Mouse (Mus musculus): ENCODE measurements at regions not wholly inside any gene's neighbourhood (a gene's known extent, or its start where the extent isn't known, plus 50 kb on each side); places are given as distances from the start of the nearest gene placed in this dataset.

DNA sequence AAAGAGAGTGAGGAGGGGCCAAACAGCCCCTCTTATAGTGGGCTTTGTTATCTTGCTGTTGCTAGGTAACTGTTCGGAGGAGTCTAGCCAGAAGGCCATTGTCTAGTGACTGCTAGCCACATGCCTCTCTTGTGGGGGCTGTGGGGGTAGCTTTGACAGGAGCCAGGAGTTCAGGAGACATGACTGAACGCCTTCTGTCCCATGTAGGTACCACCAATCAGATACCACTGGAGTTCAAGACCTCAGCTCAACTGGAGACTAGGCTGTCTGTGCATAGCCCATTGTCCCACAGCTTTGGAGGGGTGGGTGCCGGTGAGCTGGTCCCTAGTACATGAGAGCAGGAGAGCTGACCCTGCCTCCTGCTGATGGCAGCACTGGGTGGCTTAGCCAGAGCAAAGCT, 82.4 kb upstream of the Unc93a2 start:
- H3K27me3 ChIP-seq (ENCODE audit: control insufficient read depth, insufficient read depth, low read length) = no peaks in the 10 kb centered on the region
- no peak overlapping the region for H3K4me3 ChIP-seq (replicated peaks; ENCODE audit: insufficient read depth, low read depth, low read length)
- 52% methylated on average over 3 of the region's 3 CpGs for WGBS
- no peak overlapping the region for H3K27ac ChIP-seq (ENCODE audit: insufficient read depth, low read length)
- no peak for DNase-seq
- no peaks in the 10 kb centered on the region for H3K4me1 ChIP-seq (ENCODE audit: control insufficient read depth, insufficient read depth, low read length)
- no peak for TF ChIP-seq CTCF (IDR thresholded peaks at IDR 0.05; ENCODE audit: borderline replicate concordance, insufficient read depth, low read depth, low read length)
- no peak for TF ChIP-seq POLR2A (IDR thresholded peaks at IDR 0.05; ENCODE audit: borderline replicate concordance, insufficient read depth, low read length)

- H3K4me1 ChIP-seq (ENCODE audit: control insufficient read depth, insufficient read depth, low read length) = no peaks in the 10 kb centered on the region
- H3K4me3 ChIP-seq (replicated peaks; ENCODE audit: insufficient read depth, low read depth, low read length) = no peak overlapping the region
- H3K27ac ChIP-seq (ENCODE audit: insufficient read depth, low read length) = no peak overlapping the region
- DNase-seq = no peak
- H3K27me3 ChIP-seq (ENCODE audit: control insufficient read depth, insufficient read depth, low read length) = no peaks in the 10 kb centered on the region
- TF ChIP-seq POLR2A (IDR thresholded peaks at IDR 0.05; ENCODE audit: borderline replicate concordance, insufficient read depth, low read length) = no peak
- no peak for TF ChIP-seq CTCF (IDR thresholded peaks at IDR 0.05; ENCODE audit: borderline replicate concordance, insufficient read depth, low read depth, low read length)
- WGBS = 72% methylated on average over 3 of the region's 3 CpGs
These were observed 79.6 kb upstream of the Unc93a2 start for GRCm38 (mm10) chr17:7464901-7465300.

GRCm38 (mm10) chr17:7461164-7461563, 75.9 kb upstream of the Unc93a2 start:
- WGBS = 20% methylated on average over 6 of the region's 6 CpGs
- Histone ChIP-seq H3K4me3 (replicated peaks; ENCODE audit: insufficient read depth, low read depth, low read length) (no peak overlapping the region), H3K4me1 (ENCODE audit: control insufficient read depth, insufficient read depth, low read length) (no peaks in the 10 kb centered on the region), H3K27ac (ENCODE audit: insufficient read depth, low read length) (no peak overlapping the region), H3K27me3 (ENCODE audit: control insufficient read depth, insufficient read depth, low read length) (no peaks in the 10 kb centered on the region)
- TF ChIP-seq POLR2A (IDR thresholded peaks at IDR 0.05; ENCODE audit: borderline replicate concordance, insufficient read depth, low read length) (no peak), CTCF (IDR thresholded peaks at IDR 0.05; ENCODE audit: borderline replicate concordance, insufficient read depth, low read depth, low read length) (no peak)
- DNase-seq = peak in 1 of 2 experiments; percentile 5

DNA sequence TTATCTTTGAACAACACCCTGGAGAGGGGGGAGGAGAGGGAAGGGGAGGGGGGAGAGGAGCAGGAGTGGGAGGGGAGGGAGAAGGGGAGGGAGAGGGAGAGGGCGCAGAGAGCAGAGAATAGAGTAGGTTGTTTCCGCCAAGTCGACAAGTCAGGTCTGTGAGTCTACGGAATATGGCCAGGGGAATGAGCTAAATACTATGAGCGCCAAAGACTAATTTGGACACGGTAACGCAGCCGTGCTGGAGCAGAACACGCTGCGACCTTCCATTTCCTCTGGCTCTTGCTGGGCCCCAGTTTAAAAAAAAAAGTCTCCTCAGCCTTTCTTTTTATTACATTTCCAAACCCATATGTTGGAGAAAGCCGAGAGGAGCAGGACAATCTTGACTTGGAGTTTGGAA, 71.7 kb upstream of the Unc93a2 start:
- 40% methylated on average over 11 of the region's 11 CpGs for WGBS
- no peak overlapping the region for H3K4me3 ChIP-seq (replicated peaks; ENCODE audit: insufficient read depth, low read depth, low read length)
- H3K4me1 ChIP-seq (ENCODE audit: control insufficient read depth, insufficient read depth, low read length) = no peaks in the 10 kb centered on the region
- H3K27me3 ChIP-seq (ENCODE audit: control insufficient read depth, insufficient read depth, low read length) = no peaks in the 10 kb centered on the region
- no peak for DNase-seq
- no peak for TF ChIP-seq CTCF (IDR thresholded peaks at IDR 0.05; ENCODE audit: borderline replicate concordance, insufficient read depth, low read depth, low read length)
- H3K27ac ChIP-seq (ENCODE audit: insufficient read depth, low read length) = no peak overlapping the region

- TF ChIP-seq POLR2A (IDR thresholded peaks at IDR 0.05; ENCODE audit: borderline replicate concordance, insufficient read depth, low read length) = no peak
- no peak for TF ChIP-seq CTCF (IDR thresholded peaks at IDR 0.05; ENCODE audit: borderline replicate concordance, insufficient read depth, low read depth, low read length)
- 62% methylated on average over 1 of the region's 1 CpGs for WGBS
- DNase-seq = peak; percentile 8 to 9
- Histone ChIP-seq H3K4me3 (replicated peaks; ENCODE audit: insufficient read depth, low read depth, low read length) (no peak overlapping the region), H3K4me1 (ENCODE audit: control insufficient read depth, insufficient read depth, low read length) (no peaks in the 10 kb centered on the region), H3K27me3 (ENCODE audit: control insufficient read depth, insufficient read depth, low read length) (no peaks in the 10 kb centered on the region), H3K27ac (ENCODE audit: insufficient read depth, low read length) (no peak overlapping the region)
These were observed 58.6 kb upstream of the Unc93a2 start for GRCm38 (mm10) chr17:7443822-7444221.

DNA sequence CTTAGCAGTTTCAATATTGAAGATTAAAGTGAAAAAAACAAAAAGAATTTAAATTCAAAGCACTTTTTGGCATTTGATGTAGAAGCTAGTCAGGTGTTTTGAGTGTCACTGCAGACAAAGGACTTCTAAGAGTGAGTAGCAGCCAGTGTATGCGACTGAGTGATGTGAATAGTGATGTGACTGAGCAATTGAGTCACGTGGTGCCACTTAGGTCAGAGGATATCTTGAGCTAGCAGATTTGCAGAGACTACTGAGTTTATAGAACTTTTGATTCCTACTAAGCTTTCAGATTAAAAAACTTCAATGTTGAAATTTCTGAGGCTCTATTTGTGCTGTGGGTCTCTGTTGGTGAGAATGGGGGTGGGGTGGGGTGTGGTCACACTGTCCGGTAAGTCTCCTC, 49.8 kb upstream of the Unc93a2 start:
- no peak for DNase-seq
- 73% methylated on average over 3 of the region's 3 CpGs for WGBS
- no peak overlapping the region for H3K27ac ChIP-seq (ENCODE audit: insufficient read depth, low read length)
- no peak for TF ChIP-seq POLR2A (IDR thresholded peaks at IDR 0.05; ENCODE audit: borderline replicate concordance, insufficient read depth, low read length)
- no peak for TF ChIP-seq CTCF (IDR thresholded peaks at IDR 0.05; ENCODE audit: borderline replicate concordance, insufficient read depth, low read depth, low read length)
- H3K4me3 ChIP-seq (replicated peaks; ENCODE audit: insufficient read depth, low read depth, low read length) = no peak overlapping the region
- H3K4me1 ChIP-seq (ENCODE audit: control insufficient read depth, insufficient read depth, low read length) = no peaks in the 10 kb centered on the region
- no peaks in the 10 kb centered on the region for H3K27me3 ChIP-seq (ENCODE audit: control insufficient read depth, insufficient read depth, low read length)

Data from cerebellum, adult 2 months (tissue).